Mouse (Mus musculus): ENCODE results near the gene Slit3. TPM values are rescaled to one million over a fixed set of nuclear protein-coding genes. Genes with fewer than 3 reads are reported as not detected.
A peak's percentile ranks its signal among the peaks of the same experiment; 100 is the strongest.

The Slit3 gene
- polyA plus RNA-seq, 1 experiment = 11.3 TPM

- no peak for DNase-seq (ENCODE audit: extremely low spot score in 1 of 2, low spot score in 1 of 2)
Observed at GRCm38 (mm10) chr11:35603946-35604345, 482.9 kb downstream of the Slit3 start.

GRCm38 (mm10) chr11:35604848-35605790, 484.1 kb downstream of the Slit3 start:
- DNase-seq (ENCODE audit: extremely low spot score in 1 of 2, low spot score in 1 of 2) = no peak

DNA sequence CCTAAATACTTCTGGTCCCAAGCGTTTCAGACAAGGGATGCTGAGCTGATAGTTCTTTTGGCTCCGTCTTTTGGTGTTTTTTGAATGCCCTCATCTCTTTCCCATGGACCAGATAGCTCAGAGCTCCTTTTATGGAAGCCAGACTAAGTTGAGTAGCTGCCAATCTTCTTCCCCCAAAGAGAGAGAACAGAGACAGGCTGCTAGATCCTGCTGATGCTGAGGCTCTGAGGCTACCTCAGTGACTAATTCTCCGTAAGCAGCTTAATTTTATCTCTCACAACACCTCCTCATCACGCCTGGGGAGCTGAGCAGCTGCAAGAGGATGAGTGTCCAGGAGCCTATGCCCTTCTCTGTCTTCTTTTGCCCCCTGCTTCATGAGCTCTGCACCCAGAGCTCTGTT, 486.2 kb downstream of the Slit3 start:
- DNase-seq (ENCODE audit: extremely low spot score in 1 of 2, low spot score in 1 of 2) = peak; percentile 59 to 74

DNA sequence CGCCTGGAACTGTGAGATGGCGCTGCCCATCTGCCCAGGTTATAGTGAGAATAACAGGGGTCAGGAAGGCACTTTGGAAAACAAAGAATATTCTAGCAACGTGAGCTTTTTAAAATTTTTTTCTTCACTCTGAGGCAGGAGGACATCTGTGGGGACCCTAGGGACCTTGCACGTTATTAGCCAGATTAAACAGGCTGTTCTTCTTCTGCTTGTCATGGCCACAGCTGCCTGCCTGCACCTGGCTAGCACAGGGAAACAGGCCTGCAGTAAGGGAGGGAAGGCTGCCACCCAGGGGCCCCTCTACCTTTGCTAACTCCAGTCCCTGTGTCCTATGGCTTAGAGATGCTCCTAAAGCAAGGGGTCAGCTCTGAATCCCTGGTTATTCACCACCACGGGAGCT, 487.8 kb downstream of the Slit3 start:
- no peak for DNase-seq (ENCODE audit: extremely low spot score in 1 of 2, low spot score in 1 of 2)

- DNase-seq (ENCODE audit: extremely low spot score in 1 of 2, low spot score in 1 of 2) = no peak
Observed at GRCm38 (mm10) chr11:35612262-35612896, 491.4 kb downstream of the Slit3 start.

DNA sequence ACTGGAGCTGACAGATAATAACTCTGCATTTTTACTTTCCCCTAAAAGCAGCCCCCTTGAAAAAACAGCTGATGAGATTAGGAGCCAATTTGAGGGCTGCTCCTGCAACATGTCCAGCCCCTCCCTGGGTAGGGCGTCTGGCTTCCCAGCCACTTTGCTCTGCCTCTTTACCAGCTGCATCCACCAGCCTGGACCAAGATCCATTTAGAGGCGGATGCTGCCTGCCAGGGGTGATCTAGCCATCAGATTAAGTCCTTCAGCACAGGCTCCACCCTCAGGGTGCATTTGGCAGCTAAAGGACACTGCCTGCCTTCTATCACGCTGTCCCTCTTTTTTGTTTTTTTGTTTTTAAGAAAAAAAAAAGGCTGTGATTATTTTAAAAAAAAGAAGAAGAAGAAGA, 493.5 kb downstream of the Slit3 start:
- no peak for DNase-seq (ENCODE audit: extremely low spot score in 1 of 2, low spot score in 1 of 2)

DNA sequence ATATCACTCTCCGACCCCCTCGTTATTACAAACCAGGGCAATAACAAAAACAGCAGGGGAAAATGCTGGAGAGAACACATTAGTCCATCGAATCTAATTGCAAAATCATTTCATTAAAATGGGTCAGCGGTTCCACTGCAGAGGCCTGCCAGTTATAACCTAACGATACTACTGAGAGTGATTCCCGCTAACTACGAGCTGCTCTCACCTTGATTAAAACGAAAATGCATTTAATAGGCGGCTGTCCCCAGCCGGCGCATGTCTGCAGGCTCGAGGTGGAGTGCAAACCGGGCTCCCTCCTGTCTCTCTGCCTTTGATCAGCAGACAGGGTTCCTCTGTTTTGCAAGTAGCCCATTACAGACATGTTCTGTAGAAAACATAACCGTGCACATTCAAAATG, 498.4 kb downstream of the Slit3 start:
- DNase-seq (ENCODE audit: extremely low spot score in 1 of 2, low spot score in 1 of 2) = no peak

GRCm38 (mm10) chr11:35622736-35623135, 501.7 kb downstream of the Slit3 start:
- no peak for DNase-seq (ENCODE audit: extremely low spot score in 1 of 2, low spot score in 1 of 2)

- DNase-seq (ENCODE audit: extremely low spot score in 1 of 2, low spot score in 1 of 2) = peak in 1 of 2 experiments; percentile 36
Observed at GRCm38 (mm10) chr11:35624515-35625270, 503.7 kb downstream of the Slit3 start.

DNA sequence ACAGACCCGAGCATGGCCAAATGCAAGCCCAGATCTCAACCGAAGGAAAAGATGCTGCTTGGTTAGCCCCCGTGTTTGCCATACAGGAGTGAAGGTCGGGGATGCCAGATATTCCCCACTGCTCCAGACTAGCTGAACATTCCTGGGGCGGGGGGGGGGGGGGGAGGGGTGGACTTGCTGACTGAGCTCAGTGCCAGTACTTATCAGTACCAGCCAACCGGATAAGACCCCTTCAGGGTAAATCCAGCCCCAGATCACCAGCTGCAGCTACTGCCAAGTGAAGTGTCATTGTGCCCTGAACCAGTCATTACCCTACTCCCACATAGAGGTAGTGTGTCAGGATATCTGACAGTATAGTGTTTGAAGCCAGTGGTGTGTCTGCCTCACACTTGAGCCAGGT, 504.6 kb downstream of the Slit3 start:
- no peak for DNase-seq (ENCODE audit: extremely low spot score in 1 of 2, low spot score in 1 of 2)

DNA sequence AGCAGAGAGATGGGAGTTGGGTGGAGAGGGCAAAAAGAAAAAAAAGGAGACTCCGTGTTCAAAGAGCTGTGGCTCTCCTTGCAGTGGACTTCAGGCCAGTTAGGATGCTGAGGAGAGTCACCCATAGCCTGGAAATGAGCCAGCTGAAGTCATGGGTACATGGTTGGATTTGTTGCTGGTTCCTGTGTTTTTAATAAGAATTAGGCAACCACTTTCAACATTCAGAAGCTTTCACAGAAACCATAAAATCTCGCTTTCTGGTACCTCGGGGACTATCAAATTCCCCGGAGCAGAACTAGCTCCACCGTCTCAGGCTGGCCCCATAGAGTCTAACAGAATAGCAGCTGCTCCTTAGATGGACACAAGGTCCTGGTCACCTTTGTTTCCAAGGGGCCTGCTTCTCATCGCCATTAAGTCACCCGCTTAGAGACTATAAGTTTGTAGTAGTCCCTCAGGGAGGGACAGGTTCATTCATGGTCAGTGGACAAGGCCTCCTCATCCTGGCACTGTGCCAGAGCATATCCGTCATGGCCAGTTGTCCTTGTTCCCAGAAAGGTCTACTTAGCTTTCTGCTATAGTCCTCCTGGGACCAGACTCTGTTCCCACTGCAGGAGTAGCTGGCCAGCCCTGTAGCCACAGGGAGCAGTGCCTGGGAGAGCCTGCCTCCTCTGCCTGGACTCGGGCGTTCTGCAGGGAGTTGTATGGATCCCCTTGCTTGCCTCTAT, 505.3 kb downstream of the Slit3 start:
- DNase-seq (ENCODE audit: extremely low spot score in 1 of 2, low spot score in 1 of 2) = no peak

DNA sequence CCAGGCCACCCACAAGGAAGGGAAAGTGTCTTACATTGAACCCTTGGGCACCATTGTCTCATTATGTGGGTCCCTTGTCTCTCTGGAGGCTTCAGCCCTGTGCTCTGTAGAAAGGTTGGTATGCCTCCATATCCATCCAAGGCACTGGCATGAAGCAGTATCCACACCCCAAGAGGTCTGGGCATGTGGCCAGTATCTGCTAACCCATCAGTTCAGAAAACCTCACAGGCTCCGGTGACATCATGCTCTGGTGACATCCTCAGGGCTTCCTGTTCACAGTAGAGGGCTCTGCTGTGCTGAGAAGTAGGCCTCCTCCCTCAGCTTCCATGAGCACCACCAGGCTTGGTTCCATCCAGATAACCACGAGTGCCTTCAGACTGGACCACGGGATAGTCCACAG, 506.8 kb downstream of the Slit3 start:
- DNase-seq (ENCODE audit: extremely low spot score in 1 of 2, low spot score in 1 of 2) = no peak

GRCm38 (mm10) chr11:35632262-35632661, 511.2 kb downstream of the Slit3 start:
- no peak for DNase-seq (ENCODE audit: extremely low spot score in 1 of 2, low spot score in 1 of 2)

- no peak for DNase-seq (ENCODE audit: extremely low spot score in 1 of 2, low spot score in 1 of 2)
Observed at GRCm38 (mm10) chr11:35637102-35637501, 516.1 kb downstream of the Slit3 start.

DNA sequence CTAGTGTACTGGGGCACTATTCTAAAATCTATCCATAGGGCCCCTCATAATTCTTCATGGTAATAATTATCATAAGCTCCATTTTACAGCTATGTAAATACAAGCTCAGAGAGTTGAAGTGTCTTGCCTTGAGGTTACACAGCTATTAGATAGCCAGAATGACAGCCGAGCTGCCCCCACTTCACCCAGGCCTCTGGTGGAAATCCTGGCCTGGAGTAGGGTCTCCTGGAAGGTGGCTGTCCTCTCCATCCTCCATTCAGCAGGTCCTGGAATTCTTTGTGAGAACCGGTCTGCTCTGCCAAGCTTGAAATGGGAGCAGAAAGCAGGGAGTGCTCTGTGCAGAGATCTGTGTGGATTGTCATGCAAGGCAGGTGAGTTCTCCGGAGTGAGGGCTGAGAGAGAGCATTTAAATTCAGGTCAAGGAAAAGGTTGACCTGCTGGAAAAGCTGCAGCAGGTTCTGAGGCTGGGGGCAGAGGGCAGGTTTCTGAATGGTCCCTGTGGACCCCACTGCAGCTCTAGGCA, 517.9 kb downstream of the Slit3 start:
- no peak for DNase-seq (ENCODE audit: extremely low spot score in 1 of 2, low spot score in 1 of 2)

GRCm38 (mm10) chr11:35639428-35639827, 518.4 kb downstream of the Slit3 start:
- no peak for DNase-seq (ENCODE audit: extremely low spot score in 1 of 2, low spot score in 1 of 2)

DNA sequence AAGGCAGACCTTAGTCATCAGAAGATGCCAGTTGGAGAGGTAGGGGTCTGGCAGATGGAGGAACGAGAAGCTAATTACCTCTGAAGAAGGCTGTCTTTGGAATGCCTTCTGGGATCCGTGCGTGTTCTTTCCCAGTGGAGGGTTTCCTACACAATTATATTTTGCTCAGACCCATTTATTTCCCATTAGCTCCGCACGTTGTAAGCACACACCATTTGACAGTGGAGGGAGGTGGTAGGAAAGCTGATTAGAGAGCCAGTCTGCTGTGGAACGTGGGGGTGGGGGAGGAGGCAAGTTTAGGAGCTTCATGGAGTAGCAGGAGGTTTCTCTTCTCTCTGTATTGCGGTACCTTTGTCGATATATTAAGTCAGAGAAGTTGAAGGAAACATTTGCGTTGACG, 530.3 kb downstream of the Slit3 start:
- DNase-seq (ENCODE audit: extremely low spot score in 1 of 2, low spot score in 1 of 2) = no peak

DNA sequence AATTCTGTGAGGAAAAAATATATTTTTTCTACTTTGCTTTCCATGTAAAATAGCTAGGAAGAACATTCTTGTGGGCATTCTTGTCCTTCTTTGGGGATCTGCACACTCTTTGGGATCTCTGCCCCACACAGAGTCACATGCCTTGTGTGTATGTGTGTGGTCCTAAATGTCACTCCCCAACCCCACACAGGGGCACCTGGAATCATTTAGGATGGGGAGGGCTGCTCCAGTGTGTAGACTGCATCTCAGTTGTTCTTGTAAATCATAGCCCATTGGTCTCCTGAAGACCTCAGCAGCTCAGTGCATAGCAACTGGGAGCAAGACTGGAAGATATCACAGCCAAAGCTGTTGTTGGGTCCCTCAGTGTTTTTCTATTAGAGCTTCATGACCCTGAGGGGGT, 534.8 kb downstream of the Slit3 start:
- DNase-seq (ENCODE audit: extremely low spot score in 1 of 2, low spot score in 1 of 2) = no peak

- DNase-seq (ENCODE audit: extremely low spot score in 1 of 2, low spot score in 1 of 2) = no peak
Observed at GRCm38 (mm10) chr11:35657582-35657981, 536.6 kb downstream of the Slit3 start.

GRCm38 (mm10) chr11:35660967-35661366, 539.9 kb downstream of the Slit3 start:
- DNase-seq (ENCODE audit: extremely low spot score in 1 of 2, low spot score in 1 of 2) = no peak

Measured in frontal cortex, adult 2 months (tissue).